Comparison of ENCODE assay signal across 8 mouse cellular contexts in genomic region chr4:141301591-141302427, GRCm38 (mm10). TPM values are rescaled to one million over a fixed set of nuclear protein-coding genes. Genes with fewer than 3 reads are reported as not detected.
DNase-seq lines count a peak whose midpoint lies in the region; ATAC-seq and TF ChIP-seq lines count a peak whose summit lies in the region.

No protein-coding gene starts in this region.

- ATAC-seq in erythroblast, adult 5-6 weeks (replicated peaks; ENCODE audit: low FRiP score, poor library complexity, severe bottlenecking), result no peak
- no peak for ATAC-seq in heart, embryonic 16.5 days (replicated peaks; ENCODE audit: extremely low read depth, insufficient read depth, low FRiP score)

- peak; percentile 83 to 90 for DNase-seq in lung, adult 18-20 months
- DNase-seq in cerebellum, postnatal 14 days, result no peak
- no peak for DNase-seq in layer of hippocampus, postnatal 36 days

- H3K9me3 ChIP-seq in erythroblast, embryonic 14.5 days (ENCODE audit: control insufficient read depth, low read length), result no peaks in the 10 kb centered on the region
- H3K9me3 ChIP-seq in ES-Bruce4 (replicated peaks; ENCODE audit: control insufficient read depth, insufficient read depth, low read length, poor library complexity, severe bottlenecking), result no peaks in the 10 kb centered on the region
- no peaks in the 10 kb centered on the region for H3K9me3 ChIP-seq in heart, embryonic 16.5 days (replicated peaks; ENCODE audit: control insufficient read depth, low read length)

- H3K4me3 ChIP-seq in erythroblast, embryonic 14.5 days (replicated peaks), result peak overlapping the region; percentile 56
- peak overlapping the region; percentile 93 for H3K4me3 ChIP-seq in ES-Bruce4 (ENCODE audit: low read depth, low read length)
- H3K4me3 ChIP-seq in heart, embryonic 16.5 days (ENCODE audit: low read length), result peak overlapping the region; percentile 81
- H3K4me3 ChIP-seq in small intestine, adult 2 months (ENCODE audit: low read depth, low read length), result peak overlapping the region; percentile 80

- TF ChIP-seq EP300 in ES-Bruce4 (IDR thresholded peaks at IDR 0.05; ENCODE audit: insufficient read depth, low read depth, low read length), result no peak

- peak overlapping the region; percentile 1 for H3K27ac ChIP-seq in ES-Bruce4 (ENCODE audit: insufficient read depth, low read length)
- peak overlapping the region; percentile 63 for H3K27ac ChIP-seq in heart, embryonic 16.5 days (ENCODE audit: low read length)
- peak overlapping the region; percentile 84 for H3K27ac ChIP-seq in small intestine, adult 2 months (ENCODE audit: insufficient read depth, low read depth, low read length)

- peaks cover 64% of the 10 kb centered on the region for H3K27me3 ChIP-seq in erythroblast, embryonic 14.5 days (ENCODE audit: control insufficient read depth)
- H3K27me3 ChIP-seq in ES-Bruce4 (ENCODE audit: control insufficient read depth, insufficient read depth, low read length, poor library complexity, severe bottlenecking), result no peaks in the 10 kb centered on the region
- peaks cover 18% of the 10 kb centered on the region for H3K27me3 ChIP-seq in heart, embryonic 16.5 days (ENCODE audit: control insufficient read depth, insufficient read depth, low read length)
- H3K27me3 ChIP-seq in small intestine, adult 2 months (ENCODE audit: control insufficient read depth, insufficient read depth, low read length), result no peaks in the 10 kb centered on the region

- H3K9ac ChIP-seq in ES-Bruce4 (ENCODE audit: low read depth, poor library complexity, severe bottlenecking), result peak overlapping the region; percentile 88
- peak overlapping the region; percentile 85 for H3K9ac ChIP-seq in heart, embryonic 16.5 days (ENCODE audit: low read length)

- WGBS in heart, embryonic 16.5 days, result 2% methylated on average over 50 of the region's 51 CpGs
- WGBS in small intestine, adult 2 months, result 1% methylated on average over 51 of the region's 51 CpGs

- H3K4me2 ChIP-seq in heart, embryonic 16.5 days (ENCODE audit: low read depth, low read length), result peak overlapping the region; percentile 91

- no peaks in the 10 kb centered on the region for H3K36me3 ChIP-seq in erythroblast, embryonic 14.5 days (ENCODE audit: control insufficient read depth)
- peaks cover 2% of the 10 kb centered on the region; the same call in 1 of the 2 replicates for H3K36me3 ChIP-seq in ES-Bruce4 (ENCODE audit: control insufficient read depth, insufficient read depth, low read length, poor library complexity, severe bottlenecking)
- no peaks in the 10 kb centered on the region for H3K36me3 ChIP-seq in heart, embryonic 16.5 days (ENCODE audit: control insufficient read depth, insufficient read depth)
- H3K36me3 ChIP-seq in small intestine, adult 2 months (ENCODE audit: control insufficient read depth, insufficient read depth, low read length), result peaks cover 4% of the 10 kb centered on the region; the same call in 1 of the 2 replicates

- H3K4me1 ChIP-seq in erythroblast, embryonic 14.5 days (ENCODE audit: control insufficient read depth), result no peaks in the 10 kb centered on the region
- H3K4me1 ChIP-seq in ES-Bruce4 (ENCODE audit: control insufficient read depth, insufficient read depth, low read length), result peaks cover 17% of the 10 kb centered on the region
- peaks cover 27% of the 10 kb centered on the region for H3K4me1 ChIP-seq in heart, embryonic 16.5 days (ENCODE audit: control insufficient read depth, insufficient read depth, low read length)
- peaks cover 21% of the 10 kb centered on the region for H3K4me1 ChIP-seq in small intestine, adult 2 months (ENCODE audit: control insufficient read depth, insufficient read depth, insufficient read length, low read length)

- no peak for TF ChIP-seq CTCF in ES-Bruce4 (IDR thresholded peaks at IDR 0.05; ENCODE audit: low read depth, low read length)
- no peak for TF ChIP-seq CTCF in small intestine, adult 2 months (IDR thresholded peaks at IDR 0.05; ENCODE audit: extremely low read depth, insufficient read length, insufficient replicate concordance, low read depth, low read length)

- no peak for TF ChIP-seq POLR2A in ES-Bruce4 (IDR thresholded peaks at IDR 0.05; ENCODE audit: insufficient read depth, low read length)
- no peak for TF ChIP-seq POLR2A in small intestine, adult 2 months (IDR thresholded peaks at IDR 0.05; ENCODE audit: low read depth, low read length)

RNA-seq across cellular contexts. Expression of gene Epha2, which starts 0.8 kb away (rescaled TPM):
- polyA plus RNA-seq in erythroblast, embryonic 14.5 days (2012), result not detected in 2 replicates
- not detected in 2 replicates for total RNA-seq in erythroblast, adult 5-6 weeks (2015; ENCODE audit: low replicate concordance)
- total RNA-seq in erythroblast, adult 5-6 weeks (2017; ENCODE audit: low replicate concordance), result 0.14 TPM in 1 of 2 replicates, not detected in the other
- polyA plus RNA-seq in ES-Bruce4 (2011; ENCODE audit: insufficient read depth, insufficient read length, low read depth, missing spikeins), result 44.7 and 51.3 TPM in 2 replicates
- 3.1 and 3.9 TPM in 2 replicates for polyA plus RNA-seq in heart, embryonic 16.5 days (2015; fragmentation: Nextera tagmentation; extraction: Ambion mirVana)
- 28.3 and 86.3 TPM in 2 replicates for polyA plus RNA-seq in small intestine, adult 2 months (2012; rRNA removed)
- total RNA-seq in layer of hippocampus, postnatal 36 days (2021), result 1 to 10 TPM; 1.3 to 1.7 TPM

Comparison
In these comparisons a context has a peak if more than half of its experiments do, and no peak if none do; other contexts are left out.
1. H3K27ac ChIP-seq: peak in every context shown above with its lines; median percentile 84 in small intestine, adult 2 months; 63 in heart, embryonic 16.5 days; 1 in ES-Bruce4.
2. DNase-seq: peak in lung, adult 18-20 months (2 of 2); none in cerebellum, postnatal 14 days (0 of 2) and layer of hippocampus, postnatal 36 days (0 of 2).
3. Peak in every context shown above with its lines, with median percentiles within 50 percentile points of each other: H3K4me3 ChIP-seq.